Mouse (Mus musculus) kidney, postnatal 0 days (tissue): ENCODE data around the gene Mtg2. TPM values are rescaled to one million over a fixed set of nuclear protein-coding genes. Genes with fewer than 3 reads are reported as not detected.

Experiments used
- ATAC-seq: fragments of 200-750 bp; cut with Nextera tagmentation; replicated peaks from 2 replicates; pipeline ENCODE4 v1.8.0; 2017; ENCODE audit warnings: low read depth, moderate number of reproducible peaks, moderate TSS enrichment, moderate library complexity; ENCODE audit not compliant: low FRiP score
- DNase-seq: peaks from one replicate; pipeline ENCODE4 v3.0.0-alpha.2; 2016; ENCODE audit warnings: low spot score
- H3K27ac ChIP-seq: fragments of 300-500 bp; sonication (generic); 2 replicates; pipeline ENCODE4 v1.5.1; 2014; ENCODE audit warnings: mild to moderate bottlenecking
- H3K27me3 ChIP-seq: fragments of 300-500 bp; sonication (generic); 2 replicates; pipeline ENCODE4 v1.6.1; 2014; ENCODE audit warnings: low read length, mixed read lengths; ENCODE audit not compliant: insufficient read depth
- H3K36me3 ChIP-seq: fragments of 300-500 bp; sonication (generic); 2 replicates; pipeline ENCODE4 v1.6.1; 2014; ENCODE audit warnings: low read length, mixed read lengths; ENCODE audit not compliant: insufficient read depth
- H3K4me1 ChIP-seq: fragments of 300-500 bp; sonication (generic); replicated peaks from 2 replicates; pipeline ENCODE4 v1.6.1; 2014; ENCODE audit warnings: antibody characterized with exemption, low read length, mixed read lengths; ENCODE audit not compliant: insufficient read depth
- H3K4me2 ChIP-seq: fragments of 300-500 bp; sonication (generic); 2 replicates; pipeline ENCODE4 v1.6.1; 2014; ENCODE audit warnings: mild to moderate bottlenecking, low read length, moderate library complexity, mixed read lengths
- H3K4me3 ChIP-seq: fragments of 300-500 bp; sonication (generic); replicated peaks from 2 replicates; pipeline ENCODE4 v1.5.1; 2014; ENCODE audit warnings: low read depth, low read length
- H3K9ac ChIP-seq: fragments of 300-500 bp; sonication (generic); 2 replicates; pipeline ENCODE4 v1.6.1; 2014; ENCODE audit warnings: low read depth, low read length
- H3K9me3 ChIP-seq: fragments of 300-500 bp; sonication (generic); replicated peaks from 2 replicates; pipeline ENCODE4 v1.6.1; 2016; ENCODE audit warnings: low read length, inconsistent platforms, mixed read lengths
- CTCF ChIP-seq: IDR thresholded peaks from 2 replicates; pipeline ENCODE4 v1.5.1; 2016; ENCODE audit warnings: antibody characterized with exemption, low read depth, mild to moderate bottlenecking, moderate library complexity
- WGBS: fragments of 180-500 bp; shearing (Covaris S2); extraction: QIAGEN DNeasy Blood & Tissue Kit; methylation state at CpG from one replicate; pipeline ENCODE4 v1.1.7; 2014; 5-methylcytosine and 5-hydroxymethylcytosine counted together
- polyA plus RNA-seq: library from polyadenylated mRNA; unstranded; fragments of >200 nt; fragmentation: Nextera tagmentation; extraction: Ambion mirVana; gene quantifications from 2 replicates; pipeline ENCODE4 v1.2.1, GENCODE M21; 2015

Mtg2 gene
- polyA plus RNA-seq, 1 experiment from 2014 or later, result 18.6 TPM

DNA sequence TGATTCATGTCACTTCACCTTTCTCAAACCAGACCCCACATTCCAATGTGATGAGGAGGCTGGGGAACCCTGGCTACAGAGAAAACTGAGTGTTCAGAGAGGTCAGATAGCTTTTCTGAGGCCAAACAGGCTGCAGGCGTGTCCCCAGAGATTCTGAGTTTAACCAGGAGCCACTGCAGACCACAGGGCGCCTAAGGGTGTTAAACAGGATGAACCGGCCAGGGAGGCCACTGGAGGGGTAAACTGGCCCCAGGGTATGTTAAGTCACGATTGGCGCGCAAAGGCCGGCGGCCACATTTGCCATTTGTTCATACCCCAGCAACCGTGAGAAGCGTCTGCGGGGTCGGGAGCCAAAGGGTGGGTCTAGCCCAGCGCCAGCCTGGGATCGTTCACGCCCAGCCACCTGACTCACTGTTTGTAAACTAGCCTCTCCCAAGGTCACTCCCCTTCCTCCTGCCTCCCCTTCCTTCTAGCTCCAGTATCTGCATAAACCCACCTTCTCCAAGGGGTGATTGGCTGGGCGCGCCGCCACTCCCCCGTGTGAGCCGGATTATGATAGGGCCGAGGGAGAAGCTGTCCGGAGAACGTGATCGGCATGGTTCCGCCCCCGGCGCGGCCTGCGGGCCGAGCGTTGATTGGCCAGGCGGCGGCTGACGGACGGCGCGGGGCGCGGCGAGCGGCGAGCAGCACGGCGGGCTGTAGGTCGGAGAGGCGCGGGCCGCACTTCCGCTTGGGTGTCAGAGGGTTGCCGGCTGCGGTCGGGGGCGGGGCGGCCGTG lies 48.5 kb downstream of the Mtg2 start, which contains the start of gene Osbpl2:
TSS of gene Osbpl2 (plus strand) at position 646 of the 778 bp plus-strand sequence.
- peaks cover 20% of the 10 kb centered on the region for H3K4me1 ChIP-seq
- under 1% methylated on average over 55 of the region's 55 CpGs for WGBS
- no peaks in the 10 kb centered on the region for H3K27me3 ChIP-seq
- H3K36me3 ChIP-seq, result no peaks in the 10 kb centered on the region
- DNase-seq (peak; percentile 99), ATAC-seq (peak; percentile 98)
- peak within 1 kb of the TSS; percentile 92 for H3K4me2 ChIP-seq
- H3K4me3 ChIP-seq, result peak within 1 kb of the TSS; percentile 95
- H3K9ac ChIP-seq, result peak within 1 kb of the TSS; percentile 87
- TF ChIP-seq CTCF, result no peak
- no peaks in the 10 kb centered on the region for H3K9me3 ChIP-seq
- peak within 1 kb of the TSS; percentile 81 for H3K27ac ChIP-seq

DNA sequence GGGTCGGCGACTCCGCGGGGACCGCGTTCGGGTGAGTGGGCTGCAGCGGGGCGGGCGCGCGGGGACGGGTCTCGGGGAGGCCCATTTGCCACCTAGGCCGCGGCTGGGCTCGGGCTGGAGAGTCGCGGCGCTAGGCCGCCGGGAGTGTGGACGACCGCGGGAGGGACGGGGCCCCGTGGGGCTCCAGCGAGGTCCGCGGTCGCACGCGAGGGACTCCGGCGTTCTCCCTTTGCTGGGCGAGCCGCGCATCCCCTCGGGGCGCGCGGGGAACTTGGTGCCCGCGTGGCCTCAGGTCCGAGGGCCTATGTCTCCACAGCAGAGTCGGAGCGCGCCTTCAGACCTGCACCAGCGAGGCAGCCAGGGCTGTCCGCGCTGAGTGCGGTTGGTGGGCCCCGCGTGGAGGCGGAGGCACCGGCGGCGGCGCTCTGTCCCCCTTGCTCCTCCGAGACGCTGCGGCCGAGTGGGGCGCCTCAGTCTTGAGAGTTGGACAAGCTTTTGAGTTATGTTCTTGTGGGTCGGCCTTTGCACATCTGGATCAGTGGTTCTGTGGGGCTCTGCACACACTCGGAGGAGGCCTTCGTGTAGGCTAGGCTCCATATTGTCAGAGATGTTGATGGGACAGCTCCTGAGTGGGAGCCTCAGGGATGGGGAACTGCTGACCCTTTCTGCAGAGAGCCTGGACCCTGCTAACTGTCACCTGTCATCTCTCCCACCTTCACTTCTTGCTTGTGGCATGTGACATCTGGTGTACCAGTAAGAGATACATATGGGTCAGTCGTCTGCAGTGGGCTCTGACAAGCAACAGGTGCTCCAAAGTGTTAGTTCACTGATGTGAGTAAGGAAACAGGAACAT lies 49.3 kb downstream of the Mtg2 start:
- no peak for TF ChIP-seq CTCF
- peak overlapping the region; percentile 95 for H3K4me3 ChIP-seq
- peak overlapping the region; percentile 81 for H3K27ac ChIP-seq
- H3K9me3 ChIP-seq, result no peaks in the 10 kb centered on the region
- peak overlapping the region; percentile 87 for H3K9ac ChIP-seq
- peaks cover 20% of the 10 kb centered on the region for H3K4me1 ChIP-seq
- DNase-seq (peak; percentile 45), ATAC-seq (peak; percentile 24)
- no peaks in the 10 kb centered on the region for H3K36me3 ChIP-seq
- peak overlapping the region; percentile 92 for H3K4me2 ChIP-seq
- under 1% methylated on average over 59 of the region's 68 CpGs for WGBS
- no peaks in the 10 kb centered on the region for H3K27me3 ChIP-seq

DNA sequence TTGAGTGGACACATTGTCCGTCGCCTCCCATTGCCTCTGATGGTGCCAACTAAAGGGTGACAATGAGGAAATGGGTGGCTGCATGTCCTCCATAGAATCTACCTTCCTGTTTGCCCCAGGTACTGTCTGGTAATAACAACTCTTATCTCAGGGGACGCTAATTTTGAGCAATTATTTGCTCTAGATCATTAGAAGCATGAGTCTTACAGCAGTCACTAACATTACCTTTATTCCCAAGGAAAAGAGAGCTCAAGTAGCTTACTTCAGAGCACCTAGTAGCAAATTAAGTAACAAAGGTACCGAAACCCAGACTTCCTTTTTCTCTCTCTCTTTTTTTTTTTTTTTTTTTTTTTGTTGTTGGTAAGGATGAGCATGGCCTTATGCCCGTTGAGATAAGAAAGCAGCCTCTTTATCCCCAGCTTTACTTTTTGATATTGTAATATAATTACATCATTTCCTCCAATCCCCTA lies 49.9 kb downstream of the Mtg2 start:
- H3K4me1 ChIP-seq, result peaks cover 20% of the 10 kb centered on the region
- no peaks in the 10 kb centered on the region for H3K36me3 ChIP-seq
- H3K4me3 ChIP-seq, result peak overlapping the region; percentile 95
- ATAC-seq (no peak), DNase-seq (no peak)
- no peak overlapping the region for H3K27ac ChIP-seq
- H3K9ac ChIP-seq, result no peak overlapping the region
- H3K9me3 ChIP-seq, result no peaks in the 10 kb centered on the region
- 61% methylated on average over 5 of the region's 5 CpGs for WGBS
- H3K27me3 ChIP-seq, result no peaks in the 10 kb centered on the region
- no peak for TF ChIP-seq CTCF
- peak overlapping the region; percentile 92 for H3K4me2 ChIP-seq

DNA sequence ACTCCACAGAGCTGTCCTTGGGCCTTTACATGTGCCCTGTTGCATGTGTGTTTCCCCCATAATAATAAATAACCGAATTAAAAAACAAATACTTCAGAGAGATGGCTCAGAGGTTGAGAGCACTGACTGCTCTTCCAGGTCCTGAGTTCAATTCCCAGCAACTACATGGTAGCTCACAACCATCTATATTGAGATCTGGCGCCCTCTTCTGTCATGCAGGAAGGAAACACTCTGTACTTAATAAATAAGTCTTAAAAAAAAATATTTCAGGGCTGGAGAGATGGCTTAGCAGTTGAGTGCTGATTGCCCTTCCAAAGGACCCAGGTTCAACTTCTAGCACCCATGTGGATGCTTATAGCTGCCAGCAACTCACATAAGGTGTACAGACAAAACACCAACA lies 53.8 kb downstream of the Mtg2 start:
- 84% methylated on average over 2 of the region's 2 CpGs for WGBS

DNA sequence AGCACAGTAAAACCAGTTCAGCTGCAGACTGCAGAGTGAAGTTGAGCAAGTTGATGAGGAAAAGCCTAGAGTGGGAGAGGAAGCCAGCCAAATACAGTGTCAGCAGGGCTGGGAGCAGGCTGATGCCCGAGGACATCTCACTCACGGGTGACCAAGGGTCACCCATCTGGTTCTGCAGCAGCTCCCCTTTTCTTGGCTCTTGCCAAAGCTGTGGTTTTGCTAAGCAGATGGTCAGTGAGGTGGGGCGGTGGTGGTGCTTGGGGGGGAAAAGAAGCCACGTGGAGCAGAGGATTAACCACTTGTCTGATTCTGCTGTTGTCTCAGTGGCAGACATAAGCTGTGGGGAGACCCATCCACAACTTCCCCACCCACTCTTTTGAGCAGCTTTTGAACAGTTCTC lies 55.8 kb downstream of the Mtg2 start:
- H3K27ac ChIP-seq, result no peak overlapping the region
- no peak overlapping the region for H3K4me3 ChIP-seq
- no peak overlapping the region for H3K9ac ChIP-seq
- no peak for TF ChIP-seq CTCF
- WGBS, result 33% methylated on average over 4 of the region's 4 CpGs
- DNase-seq, result no peak
- no peaks in the 10 kb centered on the region for H3K27me3 ChIP-seq
- ATAC-seq, result no peak
- no peaks in the 10 kb centered on the region for H3K9me3 ChIP-seq
- no peaks in the 10 kb centered on the region for H3K36me3 ChIP-seq
- H3K4me1 ChIP-seq, result peaks cover 6% of the 10 kb centered on the region; the same call in 1 of the 2 replicates
- no peak overlapping the region for H3K4me2 ChIP-seq

More for the DNA sequence above, 53.8 kb downstream of the Mtg2 start:
- H3K9me3 ChIP-seq, result no peaks in the 10 kb centered on the region
- no peak overlapping the region for H3K27ac ChIP-seq
- ATAC-seq (no peak), DNase-seq (no peak)
- H3K4me2 ChIP-seq, result no peak overlapping the region
- H3K27me3 ChIP-seq, result no peaks in the 10 kb centered on the region
- H3K9ac ChIP-seq, result no peak overlapping the region
- no peak overlapping the region for H3K4me3 ChIP-seq
- TF ChIP-seq CTCF, result peak; percentile 43
- no peaks in the 10 kb centered on the region for H3K36me3 ChIP-seq
- peaks cover 10% of the 10 kb centered on the region; the same call in 1 of the 2 replicates for H3K4me1 ChIP-seq

DNA sequence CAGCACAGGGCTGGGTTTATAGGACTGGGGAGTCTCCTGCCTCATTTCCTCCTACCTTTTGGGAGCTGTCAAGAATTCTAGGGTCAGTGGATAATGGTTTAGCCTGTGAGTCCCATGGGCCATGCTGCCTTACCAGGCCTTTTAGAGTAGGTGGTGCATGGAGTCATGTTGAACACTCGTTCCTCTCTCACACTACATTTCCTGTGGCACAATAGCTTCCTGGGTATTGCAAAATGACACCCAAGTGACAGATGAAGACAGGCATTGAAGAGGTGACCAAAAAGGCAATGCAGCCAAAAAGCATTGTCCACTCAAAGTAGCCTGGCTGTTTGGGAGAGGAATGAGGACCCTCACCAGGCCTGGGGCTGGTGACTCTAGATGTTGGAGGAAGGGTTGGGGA lies 57.3 kb downstream of the Mtg2 start:
- H3K27ac ChIP-seq, result no peak overlapping the region
- WGBS, result 55% methylated on average over 1 of the region's 1 CpGs
- no peak overlapping the region for H3K9ac ChIP-seq
- DNase-seq (no peak), ATAC-seq (no peak)
- H3K4me3 ChIP-seq, result no peak overlapping the region
- no peaks in the 10 kb centered on the region for H3K27me3 ChIP-seq
- peaks cover 6% of the 10 kb centered on the region; the same call in 1 of the 2 replicates for H3K4me1 ChIP-seq
- H3K4me2 ChIP-seq, result no peak overlapping the region
- TF ChIP-seq CTCF, result no peak
- H3K36me3 ChIP-seq, result no peaks in the 10 kb centered on the region
- H3K9me3 ChIP-seq, result no peaks in the 10 kb centered on the region
